Mouse (Mus musculus) c-Kit-negative CD71-positive TER-119-positive erythroid progenitor cells, embryonic 14.5 days (primary cell): Measurements from ENCODE around the gene Arl6ip4.

Source experiments
- DNase-seq: peaks from one replicate; pipeline ENCODE4 v3.0.0-alpha.2; 2013; ENCODE audit warnings: low read depth, low spot score

Arl6ip4 gene

DNA sequence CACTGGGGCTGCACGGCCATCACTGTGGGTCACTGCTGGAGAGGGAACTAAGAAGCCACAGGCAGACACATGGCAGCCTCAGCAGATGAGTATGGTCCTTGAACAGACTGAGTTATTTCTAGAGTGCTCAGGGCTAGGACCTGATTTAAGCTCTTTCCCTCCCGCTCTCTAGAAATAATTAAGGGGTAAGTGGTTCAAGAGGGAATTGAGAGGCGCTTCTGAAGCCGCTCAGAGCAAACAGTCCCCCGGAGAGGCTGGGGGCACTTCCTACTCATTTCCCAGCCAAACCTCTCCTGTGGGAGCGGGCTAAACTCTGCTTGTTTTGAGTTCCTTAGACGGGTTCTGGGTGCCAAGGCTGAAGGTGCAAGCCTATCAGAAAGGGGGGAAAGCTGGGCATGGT, 35.0 kb downstream of the Arl6ip4 start:
- DNase-seq: no peak

DNA sequence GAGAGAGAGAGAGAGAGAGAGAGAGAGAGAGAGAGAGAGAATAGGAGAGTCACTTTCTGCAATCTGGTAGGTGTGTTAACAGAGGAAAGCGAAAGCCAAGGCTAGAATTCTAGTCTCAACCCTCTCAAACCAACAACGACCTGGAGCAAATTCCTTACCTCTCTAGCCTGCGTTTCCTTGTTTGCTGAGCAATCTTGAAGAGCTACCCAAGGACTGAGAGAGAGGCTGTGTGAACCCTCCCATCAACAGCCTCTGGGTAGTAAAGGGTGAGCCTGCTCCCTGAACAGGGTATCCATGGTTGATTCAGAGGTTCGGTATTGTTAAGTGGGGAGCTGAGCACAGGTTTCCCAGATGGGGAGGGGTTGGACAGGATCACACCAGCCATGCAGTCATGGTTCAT, 36.8 kb downstream of the Arl6ip4 start:
- no peak for DNase-seq

DNA sequence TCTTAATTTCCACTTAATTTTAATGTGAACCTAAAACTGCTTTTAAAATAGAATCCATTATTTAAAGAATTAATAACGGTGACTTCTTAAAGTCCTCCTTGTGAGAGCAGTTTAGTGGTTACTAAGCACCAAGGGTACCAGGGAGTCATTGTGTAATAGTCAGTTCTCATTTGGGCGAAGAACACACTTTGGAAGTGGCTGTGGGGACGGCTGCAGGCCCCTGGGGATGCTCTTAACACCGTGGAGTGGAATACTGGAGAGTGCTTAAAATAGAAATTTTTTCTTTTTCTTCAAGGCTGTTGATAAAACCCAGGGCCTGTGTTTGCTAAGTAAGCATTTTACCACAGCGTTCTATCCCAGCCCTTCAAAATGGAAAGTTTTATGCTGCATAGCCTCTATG, 40.1 kb downstream of the Arl6ip4 start:
- DNase-seq: no peak

GRCm38 (mm10) chr5:124158305-124158704, 42.4 kb downstream of the Arl6ip4 start:
- DNase-seq: no peak

GRCm38 (mm10) chr5:124159453-124159852, 43.6 kb downstream of the Arl6ip4 start:
- no peak for DNase-seq

GRCm38 (mm10) chr5:124161831-124162230, 45.9 kb downstream of the Arl6ip4 start:
- DNase-seq: no peak

- no peak for DNase-seq
Measured at GRCm38 (mm10) chr5:124162577-124162976, 46.7 kb downstream of the Arl6ip4 start.

GRCm38 (mm10) chr5:124163445-124163844, 47.6 kb downstream of the Arl6ip4 start:
- no peak for DNase-seq

DNA sequence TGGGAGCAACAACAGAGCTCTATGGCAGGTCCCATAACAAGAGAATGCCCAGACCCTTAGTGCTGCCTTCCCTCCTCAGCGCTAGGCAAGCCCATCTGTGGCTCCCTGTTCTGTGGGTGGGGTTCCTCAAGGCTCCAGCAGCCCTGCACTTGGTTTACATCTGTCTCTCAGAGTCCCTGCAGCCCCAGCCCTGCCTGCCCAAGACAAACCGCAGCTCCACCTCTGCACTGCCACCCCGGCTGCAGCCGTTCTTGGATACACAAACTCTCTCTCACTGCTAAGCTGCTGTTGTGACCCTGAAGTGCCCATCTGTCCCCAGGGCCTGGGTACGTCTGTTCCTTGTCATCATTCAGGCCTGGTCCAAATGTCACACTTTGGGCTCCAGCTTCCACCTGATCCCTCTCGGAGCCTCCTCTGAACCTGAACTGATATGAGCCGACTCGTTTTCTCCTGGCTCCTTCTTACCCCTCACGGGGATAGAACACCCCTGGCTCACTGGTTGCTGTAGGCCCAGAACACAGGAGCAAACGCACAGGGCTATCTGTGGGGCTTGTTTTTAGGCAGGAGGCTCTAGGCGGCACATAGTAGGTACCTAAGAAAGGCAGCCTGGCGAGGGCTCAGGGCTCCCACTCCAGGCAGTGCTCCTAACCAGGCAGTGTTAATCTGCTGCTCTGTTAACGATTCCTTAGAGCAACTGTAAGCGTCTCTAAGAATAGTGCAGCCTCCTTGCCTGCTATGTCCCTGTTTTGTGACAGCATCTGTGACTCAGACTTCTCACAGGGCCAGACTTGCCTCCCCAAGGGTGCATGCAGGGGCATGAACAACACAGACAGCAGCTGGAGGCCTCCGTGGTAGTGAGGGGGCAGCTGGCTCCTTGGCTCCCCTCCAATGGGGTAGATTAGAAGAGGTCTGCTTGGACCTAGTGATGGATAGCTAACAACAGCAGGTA, 50.0 kb downstream of the Arl6ip4 start:
- DNase-seq: no peak

GRCm38 (mm10) chr5:124166741-124167140, 50.9 kb downstream of the Arl6ip4 start:
- DNase-seq: no peak

DNA sequence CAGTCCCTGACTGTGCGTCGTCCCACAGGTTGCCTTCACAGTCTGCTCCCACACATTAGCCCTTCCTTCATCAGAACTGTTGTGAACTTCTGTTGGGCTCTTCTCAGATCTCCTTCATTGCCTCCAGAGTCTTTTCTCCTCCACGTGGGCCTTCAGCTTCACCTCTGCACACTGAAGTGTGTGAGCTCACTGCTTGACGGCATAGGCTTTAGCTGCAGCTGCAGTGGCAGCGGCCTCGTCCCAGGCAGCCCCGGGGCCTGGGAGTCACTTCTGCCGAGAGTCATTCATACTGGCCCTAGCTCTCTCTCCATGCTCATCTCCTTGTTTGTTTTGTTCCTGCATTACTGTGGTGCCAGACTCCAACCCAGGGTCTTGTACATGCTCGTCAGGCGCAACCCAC, 51.7 kb downstream of the Arl6ip4 start:
- DNase-seq: no peak
